Mouse (Mus musculus): ENCODE results near the gene Wdr95. TPM values are rescaled to one million over a fixed set of nuclear protein-coding genes. Genes with fewer than 3 reads are reported as not detected.

Wdr95 gene
- polyA plus RNA-seq, 1 experiment from 2014 or later: 0.08 TPM

GRCm38 (mm10) chr5:149503423-149504175, 24.9 kb upstream of the Wdr95 start:
- 0 out of 2 replicates have a peak, but pooled peaks cover 3% of the 10 kb centered on the region for H3K4me1 ChIP-seq
- no peak for ATAC-seq (ENCODE audit: insufficient number of reproducible peaks, insufficient read depth, low FRiP score, low TSS enrichment)
- 73% methylated on average over 23 of the region's 23 CpGs for WGBS
- H3K27ac ChIP-seq: no peak overlapping the region
- no peak overlapping the region for H3K4me3 ChIP-seq
- no peaks in the 10 kb centered on the region for H3K36me3 ChIP-seq
- no peak overlapping the region for H3K4me2 ChIP-seq (replicated peaks)
- H3K27me3 ChIP-seq: no peaks in the 10 kb centered on the region
- no peaks in the 10 kb centered on the region for H3K9me3 ChIP-seq
- H3K9ac ChIP-seq: no peak overlapping the region

- no peaks in the 10 kb centered on the region for H3K9me3 ChIP-seq
- H3K4me1 ChIP-seq: 0 out of 2 replicates have a peak, but pooled peaks cover under 1% of the 10 kb centered on the region
- H3K9ac ChIP-seq: no peak overlapping the region
- no peaks in the 10 kb centered on the region for H3K27me3 ChIP-seq
- ATAC-seq (ENCODE audit: insufficient number of reproducible peaks, insufficient read depth, low FRiP score, low TSS enrichment): no peak
- H3K4me2 ChIP-seq (replicated peaks): no peak overlapping the region
- H3K27ac ChIP-seq: no peak overlapping the region
- H3K36me3 ChIP-seq: no peaks in the 10 kb centered on the region
- 82% methylated on average over 8 of the region's 8 CpGs for WGBS
- no peak overlapping the region for H3K4me3 ChIP-seq
Observed at GRCm38 (mm10) chr5:149504985-149505384, 23.5 kb upstream of the Wdr95 start.

GRCm38 (mm10) chr5:149506033-149506432, 22.4 kb upstream of the Wdr95 start:
- WGBS: 97% methylated on average over 2 of the region's 2 CpGs
- no peak overlapping the region for H3K4me3 ChIP-seq

GRCm38 (mm10) chr5:149508094-149509029, 20.1 kb upstream of the Wdr95 start:
- Histone ChIP-seq H3K36me3 (no peaks in the 10 kb centered on the region), H3K9ac (no peak overlapping the region), H3K27me3 (no peaks in the 10 kb centered on the region), H3K4me1 (peaks cover 1% of the 10 kb centered on the region), H3K4me3 (no peak overlapping the region), H3K4me2 (replicated peaks) (no peak overlapping the region), H3K9me3 (no peaks in the 10 kb centered on the region), H3K27ac (no peak overlapping the region)
- WGBS: 86% methylated on average over 20 of the region's 20 CpGs
- 0 out of 2 replicates have a peak, but pooled peaks have one; percentile 22 for ATAC-seq (ENCODE audit: insufficient number of reproducible peaks, insufficient read depth, low FRiP score, low TSS enrichment)

More at GRCm38 (mm10) chr5:149506033-149506432, 22.4 kb upstream of the Wdr95 start:
- no peaks in the 10 kb centered on the region for H3K4me1 ChIP-seq
- no peaks in the 10 kb centered on the region for H3K27me3 ChIP-seq
- H3K27ac ChIP-seq: no peak overlapping the region
- H3K36me3 ChIP-seq: no peaks in the 10 kb centered on the region
- H3K9ac ChIP-seq: no peak overlapping the region
- ATAC-seq (ENCODE audit: insufficient number of reproducible peaks, insufficient read depth, low FRiP score, low TSS enrichment): no peak
- H3K4me2 ChIP-seq (replicated peaks): no peak overlapping the region
- no peaks in the 10 kb centered on the region for H3K9me3 ChIP-seq

- Histone ChIP-seq H3K27ac (no peak overlapping the region), H3K4me1 (peaks cover 19% of the 10 kb centered on the region), H3K4me2 (replicated peaks) (no peak overlapping the region), H3K9me3 (no peaks in the 10 kb centered on the region), H3K9ac (no peak overlapping the region), H3K36me3 (no peaks in the 10 kb centered on the region), H3K4me3 (no peak overlapping the region), H3K27me3 (no peaks in the 10 kb centered on the region)
- no peak for ATAC-seq (ENCODE audit: insufficient number of reproducible peaks, insufficient read depth, low FRiP score, low TSS enrichment)
- WGBS: 79% methylated on average over 13 of the region's 13 CpGs
Observed at GRCm38 (mm10) chr5:149510323-149510722, 18.2 kb upstream of the Wdr95 start.

- Histone ChIP-seq H3K27me3 (no peaks in the 10 kb centered on the region), H3K9ac (no peak overlapping the region), H3K4me3 (no peak overlapping the region), H3K4me2 (replicated peaks) (no peak overlapping the region), H3K36me3 (no peaks in the 10 kb centered on the region), H3K27ac (no peak overlapping the region), H3K9me3 (no peaks in the 10 kb centered on the region), H3K4me1 (peaks cover 21% of the 10 kb centered on the region)
- no peak for ATAC-seq (ENCODE audit: insufficient number of reproducible peaks, insufficient read depth, low FRiP score, low TSS enrichment)
- 33% methylated on average over 3 of the region's 3 CpGs for WGBS
Observed at GRCm38 (mm10) chr5:149512695-149513094, 15.8 kb upstream of the Wdr95 start.

- Histone ChIP-seq H3K27ac (peak overlapping the region; percentile 85), H3K36me3 (no peaks in the 10 kb centered on the region), H3K4me2 (replicated peaks) (peak overlapping the region; percentile 41), H3K27me3 (no peaks in the 10 kb centered on the region), H3K9me3 (no peaks in the 10 kb centered on the region), H3K9ac (no peak overlapping the region), H3K4me1 (peaks cover 28% of the 10 kb centered on the region), H3K4me3 (no peak overlapping the region)
- ATAC-seq (ENCODE audit: insufficient number of reproducible peaks, insufficient read depth, low FRiP score, low TSS enrichment): no peak
- 28% methylated on average over 9 of the region's 9 CpGs for WGBS
Observed at GRCm38 (mm10) chr5:149513438-149514086, 14.9 kb upstream of the Wdr95 start.

GRCm38 (mm10) chr5:149514087-149514671, 14.3 kb upstream of the Wdr95 start:
- Histone ChIP-seq H3K36me3 (no peaks in the 10 kb centered on the region), H3K27ac (peak overlapping the region; percentile 85), H3K4me2 (replicated peaks) (peak overlapping the region; percentile 41), H3K9ac (no peak overlapping the region), H3K4me1 (peaks cover 28% of the 10 kb centered on the region), H3K4me3 (no peak overlapping the region), H3K9me3 (no peaks in the 10 kb centered on the region), H3K27me3 (no peaks in the 10 kb centered on the region)
- ATAC-seq (ENCODE audit: insufficient number of reproducible peaks, insufficient read depth, low FRiP score, low TSS enrichment): peak; percentile 68
- 11% methylated on average over 14 of the region's 14 CpGs for WGBS

- no peak for ATAC-seq (ENCODE audit: insufficient number of reproducible peaks, insufficient read depth, low FRiP score, low TSS enrichment)
- Histone ChIP-seq H3K27ac (peak overlapping the region; percentile 85), H3K9me3 (no peaks in the 10 kb centered on the region), H3K4me2 (replicated peaks) (peak overlapping the region; percentile 41; the same call in 1 of the 2 replicates), H3K4me1 (peaks cover 28% of the 10 kb centered on the region), H3K27me3 (no peaks in the 10 kb centered on the region), H3K4me3 (no peak overlapping the region), H3K9ac (no peak overlapping the region), H3K36me3 (no peaks in the 10 kb centered on the region)
- 32% methylated on average over 2 of the region's 3 CpGs for WGBS
Observed at GRCm38 (mm10) chr5:149514890-149515289, 13.6 kb upstream of the Wdr95 start.

GRCm38 (mm10) chr5:149517116-149517515, 11.4 kb upstream of the Wdr95 start:
- 71% methylated on average over 6 of the region's 6 CpGs for WGBS
- peaks cover 31% of the 10 kb centered on the region for H3K4me1 ChIP-seq
- H3K27me3 ChIP-seq: no peaks in the 10 kb centered on the region
- H3K36me3 ChIP-seq: no peaks in the 10 kb centered on the region
- H3K4me2 ChIP-seq (replicated peaks): no peak overlapping the region
- no peak overlapping the region for H3K4me3 ChIP-seq
- no peaks in the 10 kb centered on the region for H3K9me3 ChIP-seq
- ATAC-seq (ENCODE audit: insufficient number of reproducible peaks, insufficient read depth, low FRiP score, low TSS enrichment): no peak
- no peak overlapping the region for H3K27ac ChIP-seq
- no peak overlapping the region for H3K9ac ChIP-seq

GRCm38 (mm10) chr5:149520806-149521205, 7.7 kb upstream of the Wdr95 start:
- Histone ChIP-seq H3K4me2 (replicated peaks) (no peak overlapping the region), H3K9ac (no peak overlapping the region), H3K36me3 (no peaks in the 10 kb centered on the region), H3K27ac (no peak overlapping the region), H3K27me3 (no peaks in the 10 kb centered on the region), H3K9me3 (no peaks in the 10 kb centered on the region), H3K4me3 (no peak overlapping the region), H3K4me1 (peaks cover 20% of the 10 kb centered on the region)
- 79% methylated on average over 5 of the region's 5 CpGs for WGBS
- no peak for ATAC-seq (ENCODE audit: insufficient number of reproducible peaks, insufficient read depth, low FRiP score, low TSS enrichment)

Data from embryonic facial prominence, embryonic 12.5 days (tissue).